Mouse (Mus musculus) retina, adult 2 months (tissue): ENCODE results near the gene Osr1.

Source experiments
- DNase-seq: peaks from one replicate; pipeline ENCODE4 v3.0.0-alpha.2; 2012; ENCODE audit warnings: low read depth, low spot score

Gene Osr1

GRCm38 (mm10) chr12:9569971-9570370 is at the start of gene Osr1:
TSS of gene Osr1 (plus strand) at chr12:9570116.
- DNase-seq = peak; percentile 11

- no peak for DNase-seq
Observed at GRCm38 (mm10) chr12:9550328-9550727, 19.6 kb upstream of the Osr1 start.

- no peak for DNase-seq
Observed at GRCm38 (mm10) chr12:9564956-9565355, 5.0 kb upstream of the Osr1 start.

- DNase-seq = no peak
Observed at GRCm38 (mm10) chr12:9570496-9570995, 630 bp downstream of the Osr1 start.

GRCm38 (mm10) chr12:9571276-9571940 is 1.5 kb downstream of the Osr1 start:
- DNase-seq = no peak

GRCm38 (mm10) chr12:9572022-9572421 is 2.1 kb downstream of the Osr1 start:
- no peak for DNase-seq

GRCm38 (mm10) chr12:9573682-9574081 is 3.8 kb downstream of the Osr1 start:
- no peak for DNase-seq

GRCm38 (mm10) chr12:9574244-9574871 is 4.4 kb downstream of the Osr1 start:
- no peak for DNase-seq

GRCm38 (mm10) chr12:9575158-9576042 is 5.5 kb downstream of the Osr1 start:
- no peak for DNase-seq

- no peak for DNase-seq
Observed at GRCm38 (mm10) chr12:9576043-9576538, 6.2 kb downstream of the Osr1 start.

GRCm38 (mm10) chr12:9577610-9578009 is 7.7 kb downstream of the Osr1 start:
- DNase-seq = no peak

- DNase-seq = no peak
Observed at GRCm38 (mm10) chr12:9578591-9578990, 8.7 kb downstream of the Osr1 start.

- no peak for DNase-seq
Observed at GRCm38 (mm10) chr12:9579301-9580030, 9.6 kb downstream of the Osr1 start.

GRCm38 (mm10) chr12:9580041-9580905 is 10.4 kb downstream of the Osr1 start:
- no peak for DNase-seq

- DNase-seq = no peak
Observed at GRCm38 (mm10) chr12:9581011-9581410, 11.1 kb downstream of the Osr1 start.

- no peak for DNase-seq
Observed at GRCm38 (mm10) chr12:9581506-9581905, 11.6 kb downstream of the Osr1 start.

GRCm38 (mm10) chr12:9582248-9582995 is 12.5 kb downstream of the Osr1 start:
- no peak for DNase-seq

GRCm38 (mm10) chr12:9583380-9583779 is 13.5 kb downstream of the Osr1 start:
- no peak for DNase-seq

GRCm38 (mm10) chr12:9584366-9585084 is 14.6 kb downstream of the Osr1 start:
- no peak for DNase-seq
